Mouse (Mus musculus) midbrain, postnatal 0 days (tissue): ENCODE data around the gene Eif4h. TPM values are rescaled to one million over a fixed set of nuclear protein-coding genes. Genes with fewer than 3 reads are reported as not detected.

Experiments
- ATAC-seq: fragments of 200-750 bp; cut with Nextera tagmentation; 2 replicates; pipeline ENCODE4 v1.8.0; 2017; ENCODE audit warnings: moderate number of reproducible peaks, mild to moderate bottlenecking, moderate TSS enrichment, moderate library complexity; ENCODE audit not compliant: low FRiP score
- DNase-seq: peaks from one replicate; pipeline ENCODE4 v3.0.0-alpha.2; 2015; ENCODE audit warnings: low spot score
- H3K27ac ChIP-seq: fragments of 300-500 bp; sonication (generic); 2 replicates; pipeline ENCODE4 v1.5.1; 2014; ENCODE audit warnings: low read depth, mild to moderate bottlenecking, low read length, mixed read lengths
- H3K27me3 ChIP-seq: fragments of 300-500 bp; sonication (generic); 2 replicates; pipeline ENCODE4 v1.6.1; 2014; ENCODE audit warnings: low read length, control low read depth, mixed read lengths; ENCODE audit not compliant: insufficient read depth
- H3K36me3 ChIP-seq: fragments of 300-500 bp; sonication (generic); 2 replicates; pipeline ENCODE4 v1.6.1; 2014; ENCODE audit warnings: low read length, control low read depth, mixed read lengths; ENCODE audit not compliant: insufficient read depth
- H3K4me1 ChIP-seq: fragments of 300-500 bp; sonication (generic); 2 replicates; pipeline ENCODE4 v1.6.1; 2014; ENCODE audit warnings: mild to moderate bottlenecking, control low read depth, antibody characterized with exemption, low read length, mixed read lengths; ENCODE audit not compliant: insufficient read depth
- H3K4me2 ChIP-seq: fragments of 300-500 bp; sonication (generic); 2 replicates; pipeline ENCODE4 v1.6.1; 2014; ENCODE audit warnings: low read depth, mild to moderate bottlenecking, low read length, mixed read lengths; ENCODE audit not compliant: poor library complexity, severe bottlenecking
- H3K4me3 ChIP-seq: fragments of 300-500 bp; sonication (generic); 2 replicates; pipeline ENCODE4 v1.5.1; 2014; ENCODE audit warnings: low read depth, mild to moderate bottlenecking, low read length, moderate library complexity
- H3K9ac ChIP-seq: fragments of 300-500 bp; sonication (generic); replicated peaks from 2 replicates; pipeline ENCODE4 v1.6.1; 2014; ENCODE audit warnings: mild to moderate bottlenecking, low read length, moderate library complexity, mixed read lengths; ENCODE audit not compliant: poor library complexity, severe bottlenecking
- H3K9me3 ChIP-seq: fragments of 300-500 bp; sonication (generic); 2 replicates; pipeline ENCODE4 v1.6.1; 2016; ENCODE audit warnings: low read length, control low read depth
- CTCF ChIP-seq: IDR thresholded peaks from 2 replicates; pipeline ENCODE4 v1.5.1; 2016; ENCODE audit warnings: antibody characterized with exemption, mild to moderate bottlenecking
- WGBS: fragments of 180-500 bp; shearing (Covaris S2); extraction: QIAGEN DNeasy Blood & Tissue Kit; methylation state at CpG from one replicate; pipeline ENCODE4 v1.1.7; 2014; 5-methylcytosine and 5-hydroxymethylcytosine counted together
- polyA plus RNA-seq: library from polyadenylated mRNA; unstranded; fragments of >200 nt; fragmentation: Nextera tagmentation; extraction: Ambion mirVana; gene quantifications from 2 replicates; pipeline ENCODE4 v1.2.1, GENCODE M21; 2015
- total RNA-seq: library from RNA; depleted of rRNA; stranded (reverse); fragments of >200 nt; gene quantifications from 2 replicates; pipeline ENCODE4 v1.2.3, GENCODE M21; 2014

Gene Eif4h
- total and polyA plus RNA-seq, 2 experiments from 2014 or later: 302 to 435 TPM

- no peaks in the 10 kb centered on the region for H3K4me1 ChIP-seq
- H3K27ac ChIP-seq: no peak overlapping the region
- peak overlapping the region; percentile 82 for H3K4me3 ChIP-seq
- H3K36me3 ChIP-seq: no peaks in the 10 kb centered on the region
- H3K9me3 ChIP-seq: no peaks in the 10 kb centered on the region
- WGBS: 30% methylated on average over 15 of the region's 15 CpGs
- DNase-seq (no peak), ATAC-seq (no peak)
- peak overlapping the region; percentile 89 for H3K4me2 ChIP-seq
- peak; percentile 15; the same call in 1 of the 2 replicates for TF ChIP-seq CTCF
- no peaks in the 10 kb centered on the region for H3K27me3 ChIP-seq
- H3K9ac ChIP-seq: peak overlapping the region; percentile 73
Measured at GRCm38 (mm10) chr5:134583006-134583883, 56.0 kb downstream of the Eif4h start.

GRCm38 (mm10) chr5:134582221-134582907 is 56.9 kb downstream of the Eif4h start:
- Histone ChIP-seq H3K36me3 (no peaks in the 10 kb centered on the region), H3K9me3 (no peaks in the 10 kb centered on the region), H3K4me1 (no peaks in the 10 kb centered on the region), H3K27ac (no peak overlapping the region), H3K4me3 (peak overlapping the region; percentile 82), H3K27me3 (no peaks in the 10 kb centered on the region), H3K9ac (peak overlapping the region; percentile 73), H3K4me2 (peak overlapping the region; percentile 89)
- TF ChIP-seq CTCF: peak; percentile 86
- 8% methylated on average over 30 of the region's 30 CpGs for WGBS
- ATAC-seq (peak; percentile 90), DNase-seq (peak; percentile 98)

- ATAC-seq (no peak), DNase-seq (no peak)
- H3K4me1 ChIP-seq: no peaks in the 10 kb centered on the region
- H3K9ac ChIP-seq: no peak within 1 kb of the TSS
- TF ChIP-seq CTCF: no peak
- no peaks in the 10 kb centered on the region for H3K36me3 ChIP-seq
- no peak within 1 kb of the TSS for H3K4me3 ChIP-seq
- WGBS: 84% methylated on average over 5 of the region's 5 CpGs
- H3K27ac ChIP-seq: no peak within 1 kb of the TSS
- no peak within 1 kb of the TSS for H3K4me2 ChIP-seq
- H3K9me3 ChIP-seq: no peaks in the 10 kb centered on the region
- no peaks in the 10 kb centered on the region for H3K27me3 ChIP-seq
Measured at GRCm38 (mm10) chr5:134581146-134581545, 58.1 kb downstream of the Eif4h start, which contains the start of gene Rfc2. Gene Rfc2 (plus strand): TSS chr5:134581366.

GRCm38 (mm10) chr5:134579135-134579534 is 60.2 kb downstream of the Eif4h start:
- Histone ChIP-seq H3K4me2 (no peak overlapping the region), H3K27me3 (no peaks in the 10 kb centered on the region), H3K9me3 (no peaks in the 10 kb centered on the region), H3K4me3 (no peak overlapping the region), H3K9ac (no peak overlapping the region), H3K36me3 (no peaks in the 10 kb centered on the region), H3K4me1 (no peaks in the 10 kb centered on the region), H3K27ac (no peak overlapping the region)
- 57% methylated on average over 3 of the region's 3 CpGs for WGBS
- ATAC-seq (no peak), DNase-seq (no peak)
- no peak for TF ChIP-seq CTCF

- no peak for TF ChIP-seq CTCF
- 85% methylated on average over 7 of the region's 7 CpGs for WGBS
- Histone ChIP-seq H3K4me1 (0 out of 2 replicates have a peak, but pooled peaks cover 3% of the 10 kb centered on the region), H3K4me3 (no peak overlapping the region), H3K9me3 (no peaks in the 10 kb centered on the region), H3K27ac (no peak overlapping the region), H3K27me3 (no peaks in the 10 kb centered on the region), H3K36me3 (no peaks in the 10 kb centered on the region), H3K9ac (no peak overlapping the region), H3K4me2 (no peak overlapping the region)
- no peak for DNase-seq
- ATAC-seq: no peak
Measured at GRCm38 (mm10) chr5:134577534-134577933, 61.8 kb downstream of the Eif4h start.
